In genomic region chrX:163957381-163957780, GRCm38 (mm10) we compare ENCODE assay signal across 8 mouse cellular contexts. TPM values are rescaled to one million over a fixed set of nuclear protein-coding genes. Genes with fewer than 3 reads are reported as not detected.
DNase-seq lines count a peak whose midpoint lies in the region; ATAC-seq and TF ChIP-seq lines count a peak whose summit lies in the region.

No protein-coding gene starts in this region.

- peak overlapping the region; percentile 53 for H3K4me2 ChIP-seq in embryonic facial prominence, embryonic 12.5 days (replicated peaks)
- H3K4me2 ChIP-seq in myocyte (ENCODE audit: low read depth) = peak overlapping the region; percentile 78

- H3ac ChIP-seq in myocyte (ENCODE audit: control insufficient read depth, insufficient read length) = no peak overlapping the region

- intact Hi-C loops in left cerebral cortex, adult 2 months (cut with DNase I) = loop anchor here (5.0 to 10.0 kb wide), 2 partner anchors 110 to 1013 kb away; no protein-coding TSS in a partner anchor
- intact Hi-C loops in left cerebral cortex, postnatal 36 days (cut with DNase I) = loop anchor here (10.0 kb wide), 1 partner anchor 117 kb away; the partner anchor contains the start of gene Siah1b

- DNase-seq in left cerebral cortex, adult 2 months (ENCODE audit: extremely low spot score in 1 of 2, low spot score in 2 of 2) = no peak
- DNase-seq in left cerebral cortex, postnatal 36 days (ENCODE audit: low spot score in 2 of 2) = no peak
- DNase-seq in urinary bladder, adult 2 months (ENCODE audit: low spot score) = no peak
- no peak for DNase-seq in cerebellum, adult 11-12 months
- no peak for DNase-seq in adrenal gland, postnatal 4 days (ENCODE audit: low spot score in 2 of 2)

- no peaks in the 10 kb centered on the region for H3K9me3 ChIP-seq in embryonic facial prominence, embryonic 12.5 days

- peak overlapping the region; percentile 60 for H3K4me3 ChIP-seq in left cerebral cortex, adult 2 months
- H3K4me3 ChIP-seq in embryonic facial prominence, embryonic 12.5 days = peak overlapping the region; percentile 57
- peak overlapping the region; percentile 52 for H3K4me3 ChIP-seq in myocyte

- H3K27me3 ChIP-seq in embryonic facial prominence, embryonic 12.5 days = no peaks in the 10 kb centered on the region
- no peaks in the 10 kb centered on the region for H3K27me3 ChIP-seq in myocyte (ENCODE audit: control insufficient read depth, insufficient read depth, insufficient read length)

- H3K9ac ChIP-seq in embryonic facial prominence, embryonic 12.5 days = peak overlapping the region; percentile 65

- WGBS in embryonic facial prominence, embryonic 12.5 days = 32% methylated on average over 12 of the region's 12 CpGs

- no peaks in the 10 kb centered on the region for H3K4me1 ChIP-seq in embryonic facial prominence, embryonic 12.5 days

- H3K79me2 ChIP-seq in myocyte (ENCODE audit: control insufficient read depth, insufficient read depth) = peaks cover 19% of the 10 kb centered on the region

- TF ChIP-seq CTCF in left cerebral cortex, adult 2 months (IDR thresholded peaks at IDR 0.05) = no peak

- H3K36me3 ChIP-seq in embryonic facial prominence, embryonic 12.5 days = 0 out of 2 replicates have a peak, but pooled peaks cover 3% of the 10 kb centered on the region
- peaks cover 28% of the 10 kb centered on the region for H3K36me3 ChIP-seq in myocyte (ENCODE audit: control insufficient read depth, insufficient read depth)

- TF ChIP-seq POLR2A in myocyte (IDR thresholded peaks at IDR 0.05; ENCODE audit: insufficient read length, low read depth) = no peak

- no peak for ATAC-seq in embryonic facial prominence, embryonic 12.5 days (ENCODE audit: insufficient number of reproducible peaks, insufficient read depth, low FRiP score, low TSS enrichment)
- ATAC-seq in inflammation-experienced regulatory T-cells, adult 6 months = peak; percentile 26

- H3K27ac ChIP-seq in left cerebral cortex, adult 2 months = no peak overlapping the region
- H3K27ac ChIP-seq in embryonic facial prominence, embryonic 12.5 days = peak overlapping the region; percentile 98

TF ChIP-seq in myocyte, 11 proteins besides CTCF, POLR2A, EP300 and RAD21:
- TF ChIP-seq MYOD1 (IDR thresholded peaks at IDR 0.05; ENCODE audit: control insufficient read depth in 1 of 3, insufficient read length in 2 of 3, low read depth in 2 of 3) (peak in 2 of 3 experiments; percentile 9 to 47), TCF12 (IDR thresholded peaks at IDR 0.05; ENCODE audit: insufficient read depth, poor library complexity, severe bottlenecking) (no peak)
TF ChIP-seq in myocyte: peak in this region for 1.

RNA-seq across cellular contexts. Expression of gene Zrsr2, which starts 1.1 kb away (rescaled TPM):
- total RNA-seq in left cerebral cortex, adult 2 months (2021) = 10 to 100 TPM; 43.9 to 51.7 TPM
- total RNA-seq in left cerebral cortex, postnatal 36 days (2021) = 10 to 100 TPM; 40.3 to 53.9 TPM
- 82.9 and 86.8 TPM in 2 replicates for polyA plus RNA-seq in embryonic facial prominence, embryonic 12.5 days (2016; fragmentation: Nextera tagmentation; extraction: Ambion mirVana)
- 10 to 100 TPM; 39.9 to 51.4 (median 47.4) TPM for polyA plus RNA-seq in inflammation-experienced regulatory T-cells, adult 6 months (2017; shearing (Covaris generic))
- polyA plus RNA-seq in myocyte (2012; fragmentation: generic; extraction: Trizol) = 18.7 TPM
- polyA plus RNA-seq in urinary bladder, adult 2 months (2012; rRNA removed) = 20.6 and 24.1 TPM in 2 replicates
- total RNA-seq in adrenal gland, postnatal 4 days (2021) = 10 to 100 TPM; 33.0 to 34.3 TPM

RNA-seq across cellular contexts. Expression of gene Ap1s2, which starts 48.6 kb away (rescaled TPM):
- 10 to 100 TPM; 30.3 to 39.9 TPM for total RNA-seq in left cerebral cortex, adult 2 months (2021)
- 10 to 100 TPM; 26.8 to 38.6 TPM for total RNA-seq in left cerebral cortex, postnatal 36 days (2021)
- 23.2 and 23.3 TPM in 2 replicates for polyA plus RNA-seq in embryonic facial prominence, embryonic 12.5 days (2016; fragmentation: Nextera tagmentation; extraction: Ambion mirVana)
- 10 to 100 TPM; 19.5 to 54.7 (median 22.6) TPM for polyA plus RNA-seq in inflammation-experienced regulatory T-cells, adult 6 months (2017; shearing (Covaris generic))
- 22.3 TPM for polyA plus RNA-seq in myocyte (2012; fragmentation: generic; extraction: Trizol)
- polyA plus RNA-seq in urinary bladder, adult 2 months (2012; rRNA removed) = 15.3 and 16.6 TPM in 2 replicates
- total RNA-seq in adrenal gland, postnatal 4 days (2021) = 10 to 100 TPM; 21.6 to 23.5 TPM
